Mouse (Mus musculus): ENCODE measurements around the gene Btg1-ps1.
"Not testable (repeated sequence)": the region's sequence is repeated elsewhere in the genome, so short reads cannot be mapped to it uniquely, and the experiment has no call there.

Btg1-ps1 gene

GRCm38 (mm10) chrX:38018597-38018996 is at the start of gene Btg1-ps1:
Btg1-ps1 (minus strand) TSS chrX:38018815.
- DNase-seq, result not testable (repeated sequence)

GRCm38 (mm10) chrX:38066175-38066574 is 47.6 kb upstream of the Btg1-ps1 start, which contains the start of gene Rhox10:
Rhox10 (plus strand) TSS chrX:38066475.
- DNase-seq, result no peak

- DNase-seq, result no peak
Measured at GRCm38 (mm10) chrX:38061544-38061943, 42.9 kb upstream of the Btg1-ps1 start.

GRCm38 (mm10) chrX:38043014-38043413 is 24.4 kb upstream of the Btg1-ps1 start, which contains the start of gene Btg1-ps2:
Btg1-ps2 (minus strand) TSS chrX:38043114.
- not testable (repeated sequence) for DNase-seq

- no peak for DNase-seq
Measured at GRCm38 (mm10) chrX:38039666-38040065, 21.1 kb upstream of the Btg1-ps1 start.

- DNase-seq, result no peak
Measured at GRCm38 (mm10) chrX:38033841-38034240, 15.2 kb upstream of the Btg1-ps1 start.

- no peak for DNase-seq
Measured at GRCm38 (mm10) chrX:38008756-38009155, 9.9 kb downstream of the Btg1-ps1 start.
